Mouse (Mus musculus): ENCODE measurements around the gene Slc2a1. TPM values are rescaled to one million over a fixed set of nuclear protein-coding genes. Genes with fewer than 3 reads are reported as not detected.
A peak's percentile ranks its signal among the peaks of the same experiment; 100 is the strongest.

The Slc2a1 gene
- polyA plus RNA-seq, 3 experiments from 2014 or later = 29.4 to 37.6 (median 36.4) TPM

- ATAC-seq = no peak
These were observed 10.0 kb upstream of the Slc2a1 start for GRCm38 (mm10) chr4:119098216-119099210.

GRCm38 (mm10) chr4:119101392-119101791 lies 7.1 kb upstream of the Slc2a1 start:
- no peak for ATAC-seq

GRCm38 (mm10) chr4:119102350-119103126 lies 6.0 kb upstream of the Slc2a1 start:
- ATAC-seq = no peak

- no peak for ATAC-seq
These were observed 3.7 kb upstream of the Slc2a1 start for GRCm38 (mm10) chr4:119104847-119105246.

GRCm38 (mm10) chr4:119105704-119106103 lies 2.8 kb upstream of the Slc2a1 start:
- ATAC-seq = peak; percentile 80

- no peak for ATAC-seq
These were observed 644 bp upstream of the Slc2a1 start for GRCm38 (mm10) chr4:119107867-119108266.

- ATAC-seq = no peak
These were observed 1.1 kb downstream of the Slc2a1 start for GRCm38 (mm10) chr4:119109640-119110039.

GRCm38 (mm10) chr4:119110512-119110911 lies 2.0 kb downstream of the Slc2a1 start:
- ATAC-seq = no peak

GRCm38 (mm10) chr4:119111410-119111809 lies 2.9 kb downstream of the Slc2a1 start:
- ATAC-seq = no peak

GRCm38 (mm10) chr4:119112256-119112885 lies 3.9 kb downstream of the Slc2a1 start:
- ATAC-seq = no peak

- ATAC-seq = no peak
These were observed 7.1 kb downstream of the Slc2a1 start for GRCm38 (mm10) chr4:119115611-119116070.

- peak; percentile 91 for ATAC-seq
These were observed 7.8 kb downstream of the Slc2a1 start for GRCm38 (mm10) chr4:119116336-119116735.

GRCm38 (mm10) chr4:119117571-119117970 lies 9.1 kb downstream of the Slc2a1 start:
- ATAC-seq = no peak

GRCm38 (mm10) chr4:119118659-119119077 lies 10.2 kb downstream of the Slc2a1 start:
- ATAC-seq = no peak

GRCm38 (mm10) chr4:119119354-119119753 lies 10.8 kb downstream of the Slc2a1 start:
- no peak for ATAC-seq

GRCm38 (mm10) chr4:119120095-119120494 lies 11.6 kb downstream of the Slc2a1 start:
- no peak for ATAC-seq

- no peak for ATAC-seq
These were observed 12.7 kb downstream of the Slc2a1 start for GRCm38 (mm10) chr4:119121249-119121648.

- no peak for ATAC-seq
These were observed 16.3 kb downstream of the Slc2a1 start for GRCm38 (mm10) chr4:119124771-119125273.

- ATAC-seq = peak; percentile 71
These were observed 17.2 kb downstream of the Slc2a1 start for GRCm38 (mm10) chr4:119125577-119126270.

- peak; percentile 87 for ATAC-seq
These were observed 18.7 kb downstream of the Slc2a1 start for GRCm38 (mm10) chr4:119127229-119127628.

GRCm38 (mm10) chr4:119128547-119128946 lies 20.0 kb downstream of the Slc2a1 start:
- no peak for ATAC-seq

- no peak for ATAC-seq
These were observed 20.6 kb downstream of the Slc2a1 start for GRCm38 (mm10) chr4:119129096-119129495.
